Mouse (Mus musculus) ZHBTc4 (cell line): ENCODE results near the gene Morc1.

Experiments
- DNase-seq: peaks from one replicate; pipeline ENCODE4 v3.0.0-alpha.2; 2011; ENCODE audit warnings: low read depth, low spot score

The Morc1 gene

GRCm38 (mm10) chr16:48626186-48626585 lies 195.1 kb downstream of the Morc1 start:
- DNase-seq: no peak

- no peak for DNase-seq
Measured at GRCm38 (mm10) chr16:48627296-48627695, 196.3 kb downstream of the Morc1 start.

DNA sequence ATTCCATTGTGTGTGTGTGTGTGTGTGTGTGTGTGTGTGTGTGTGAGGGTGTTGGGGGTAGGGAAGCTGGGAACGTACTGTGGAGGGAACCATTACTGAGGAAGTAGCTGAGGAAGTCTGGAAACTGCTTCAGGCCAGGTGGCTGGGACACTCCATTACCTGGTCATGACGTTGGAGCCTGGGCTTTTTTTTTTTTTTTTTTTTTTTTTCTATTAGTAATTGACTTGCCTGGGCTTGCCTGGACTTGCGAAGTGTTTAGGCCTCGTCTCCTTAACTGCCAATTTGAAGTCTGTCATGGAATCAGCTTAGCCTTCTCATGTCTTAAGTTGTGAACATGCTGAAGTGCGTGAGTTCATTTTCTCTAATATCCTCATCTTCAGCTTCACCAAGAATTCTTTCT lies 198.7 kb downstream of the Morc1 start:
- DNase-seq: peak; percentile 50

DNA sequence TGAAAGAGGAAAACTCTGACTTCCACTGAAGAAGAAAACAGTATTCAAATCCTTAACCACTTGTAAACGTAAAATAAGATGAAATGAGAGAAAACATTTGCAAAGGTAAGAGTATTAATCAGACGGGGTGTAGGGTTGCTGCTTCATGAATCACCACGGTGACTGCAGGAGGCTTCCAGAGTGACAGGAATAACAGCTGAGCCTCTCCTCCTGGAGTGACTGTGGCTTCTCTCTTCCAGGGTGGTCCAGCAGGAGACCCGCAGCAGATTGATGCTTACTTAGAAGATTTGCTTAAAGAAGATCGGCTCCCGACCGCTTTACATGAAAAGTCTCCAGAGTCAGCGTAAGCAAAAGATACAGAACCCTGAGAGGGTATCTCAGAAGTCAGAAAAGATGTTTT lies 199.4 kb downstream of the Morc1 start:
- no peak for DNase-seq

- DNase-seq: no peak
Measured at GRCm38 (mm10) chr16:48632351-48632750, 201.3 kb downstream of the Morc1 start.

GRCm38 (mm10) chr16:48646246-48646645 lies 215.2 kb downstream of the Morc1 start:
- DNase-seq: no peak

DNA sequence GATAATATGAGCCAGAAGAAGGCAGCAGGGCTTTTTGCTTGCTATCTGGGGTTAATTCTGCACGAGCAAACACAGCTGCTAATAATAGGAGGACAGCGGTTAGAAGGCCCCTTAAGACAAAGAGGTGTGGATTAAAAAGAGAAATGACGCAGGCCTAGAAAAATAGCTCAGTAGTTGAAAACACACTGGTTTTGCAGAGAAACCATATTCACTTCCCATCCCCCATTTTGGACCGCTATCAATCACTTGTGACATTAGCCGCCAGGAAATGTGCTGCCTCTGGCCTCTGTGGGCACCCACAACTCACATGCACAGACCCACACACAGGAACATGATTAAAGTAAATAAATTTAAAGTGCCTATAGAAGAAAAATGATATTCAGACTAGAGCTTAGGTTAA lies 240.7 kb downstream of the Morc1 start:
- DNase-seq: no peak

GRCm38 (mm10) chr16:48672664-48673063 lies 241.6 kb downstream of the Morc1 start:
- no peak for DNase-seq

DNA sequence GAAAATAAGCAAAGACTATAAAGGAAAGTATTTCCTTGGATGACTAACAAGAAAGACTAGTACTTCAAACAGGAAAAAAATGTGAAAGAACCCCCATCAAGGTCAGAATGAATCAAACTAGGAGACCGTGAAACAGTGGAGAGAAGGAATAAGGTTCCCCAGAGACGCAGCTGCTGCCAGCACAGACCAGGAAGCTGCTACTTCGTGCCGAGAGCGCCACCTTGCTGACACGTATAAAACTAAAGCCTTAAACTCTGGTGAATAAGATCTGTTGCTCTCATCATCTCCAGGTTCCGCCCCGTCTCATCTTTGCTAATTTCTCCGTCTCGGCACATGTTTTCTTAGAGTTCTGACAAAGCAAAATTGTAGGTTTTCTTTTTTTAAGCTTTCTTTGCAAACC lies 244.6 kb downstream of the Morc1 start:
- peak; percentile 90 for DNase-seq

DNA sequence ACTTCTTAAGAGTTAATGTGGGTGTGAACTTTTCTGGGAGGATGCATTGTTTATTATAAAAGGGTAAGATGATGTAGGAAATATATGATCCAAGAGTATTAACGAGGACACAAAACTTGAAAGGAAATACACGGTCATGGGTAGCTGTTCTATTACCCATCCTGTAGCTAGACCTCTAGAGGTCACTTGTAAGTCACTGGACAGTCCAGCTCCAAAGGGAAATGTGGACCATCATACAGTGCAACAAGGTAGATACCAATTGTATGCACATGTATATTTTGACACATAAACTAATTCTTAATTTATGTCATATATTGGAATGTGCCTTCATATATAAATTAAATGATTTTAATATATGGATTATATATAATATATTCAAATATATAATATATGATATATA lies 245.2 kb downstream of the Morc1 start:
- DNase-seq: no peak

DNA sequence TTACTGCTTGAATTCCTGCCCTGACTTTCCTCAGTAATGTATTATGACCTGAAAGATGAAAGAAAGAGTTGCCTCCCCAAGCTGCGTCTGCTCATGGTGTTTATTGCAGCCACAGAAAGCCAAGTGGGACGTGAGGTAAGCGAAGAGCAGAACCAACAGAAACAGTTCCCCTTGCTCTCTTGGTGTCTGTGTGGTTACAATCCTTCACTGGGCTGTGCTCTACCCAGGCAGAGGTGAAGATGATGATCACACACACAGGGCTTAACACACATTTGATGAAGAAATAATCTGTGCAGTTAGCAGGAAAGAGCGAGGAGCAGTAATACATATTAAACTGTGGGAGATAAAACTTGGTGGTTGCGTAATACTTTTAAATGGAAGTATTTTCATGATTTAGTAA lies 246.3 kb downstream of the Morc1 start:
- DNase-seq: no peak

- no peak for DNase-seq
Measured at GRCm38 (mm10) chr16:48678029-48678428, 247.0 kb downstream of the Morc1 start.
